Mouse (Mus musculus) brain, adult 2 months (tissue): Measurements from ENCODE around the gene Nptx1.
A peak's percentile ranks its signal among the peaks of the same experiment; 100 is the strongest.

Source experiments
- DNase-seq: peaks from one replicate; pipeline ENCODE4 v3.0.0; 2011; ENCODE audit warnings: low read depth, low spot score

Nptx1 gene

DNA sequence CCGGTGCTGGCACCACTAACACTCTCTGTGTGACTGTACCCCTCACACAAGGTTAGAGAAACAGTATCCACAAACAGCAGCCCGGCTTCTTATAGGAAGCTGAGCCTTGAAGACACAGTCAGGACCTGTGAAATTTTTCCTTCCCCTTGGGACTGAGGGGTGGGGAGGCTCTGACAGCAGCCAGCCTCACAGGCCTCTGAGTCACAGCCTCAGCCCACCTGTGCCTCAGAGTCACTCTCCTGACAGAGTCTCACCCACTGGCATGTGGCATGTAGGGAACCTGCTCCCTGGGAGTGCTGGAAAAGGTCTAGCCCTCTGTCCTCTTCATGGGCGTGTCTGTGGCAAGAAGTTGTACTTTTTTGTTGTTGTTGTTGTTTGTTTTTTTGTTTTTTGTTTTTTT is 3.9 kb upstream of the Nptx1 start:
- DNase-seq = no peak

- DNase-seq = peak; percentile 64
These were observed 3.2 kb upstream of the Nptx1 start for GRCm38 (mm10) chr11:119550546-119551335.

DNA sequence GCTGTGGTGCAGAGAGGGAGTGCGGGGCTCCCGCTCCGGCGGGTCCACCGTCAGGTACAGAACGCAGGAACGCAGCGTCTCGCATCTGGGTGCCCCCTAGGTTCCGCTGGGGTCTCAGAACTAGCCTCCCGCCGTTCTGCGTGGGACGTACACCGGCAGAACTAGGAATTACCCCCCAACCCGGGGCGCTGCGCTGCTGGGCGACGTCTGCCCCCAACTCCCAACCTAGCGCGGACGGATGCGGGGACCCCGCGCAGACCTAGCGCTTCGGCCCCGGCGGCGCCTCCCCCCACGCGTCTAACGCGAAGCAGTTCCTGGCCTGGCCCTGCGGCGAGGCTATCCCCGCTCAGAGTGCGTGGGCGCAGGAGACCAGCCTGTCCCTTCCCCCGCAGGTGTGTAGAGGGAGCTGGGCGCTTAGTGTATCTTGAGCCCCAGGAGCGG is 1.8 kb upstream of the Nptx1 start:
- DNase-seq = peak; percentile 59

DNA sequence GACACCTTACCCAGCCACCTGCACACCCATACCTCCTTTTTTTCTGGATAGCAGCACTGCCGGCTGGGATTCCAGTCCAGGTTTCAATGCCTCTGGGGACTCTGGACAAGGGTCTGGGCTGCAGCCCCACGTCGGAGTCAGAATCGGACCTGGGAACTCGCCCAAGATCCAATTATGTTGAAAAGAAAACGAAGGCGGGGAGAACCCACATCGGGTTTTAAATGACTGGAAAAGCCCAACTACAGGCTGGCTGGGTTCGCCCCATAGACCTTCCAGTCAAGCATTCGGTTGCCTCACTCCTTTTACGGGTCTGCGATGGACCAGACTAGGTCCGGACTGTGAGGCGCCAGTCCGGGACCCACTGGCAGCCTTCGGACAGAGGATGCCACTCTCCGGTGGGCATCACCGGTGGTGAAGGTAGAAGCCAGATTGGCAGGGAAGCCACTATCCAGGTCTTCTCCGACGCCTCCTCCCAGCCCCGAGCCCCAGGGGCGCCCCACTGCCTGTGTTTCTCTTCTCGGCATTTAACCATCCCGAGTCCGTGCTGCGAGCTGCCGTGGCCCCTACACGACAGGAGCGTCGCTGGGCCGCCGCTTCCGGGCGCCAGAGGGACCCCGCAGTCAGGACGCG is 1.3 kb upstream of the Nptx1 start:
- no peak for DNase-seq

DNA sequence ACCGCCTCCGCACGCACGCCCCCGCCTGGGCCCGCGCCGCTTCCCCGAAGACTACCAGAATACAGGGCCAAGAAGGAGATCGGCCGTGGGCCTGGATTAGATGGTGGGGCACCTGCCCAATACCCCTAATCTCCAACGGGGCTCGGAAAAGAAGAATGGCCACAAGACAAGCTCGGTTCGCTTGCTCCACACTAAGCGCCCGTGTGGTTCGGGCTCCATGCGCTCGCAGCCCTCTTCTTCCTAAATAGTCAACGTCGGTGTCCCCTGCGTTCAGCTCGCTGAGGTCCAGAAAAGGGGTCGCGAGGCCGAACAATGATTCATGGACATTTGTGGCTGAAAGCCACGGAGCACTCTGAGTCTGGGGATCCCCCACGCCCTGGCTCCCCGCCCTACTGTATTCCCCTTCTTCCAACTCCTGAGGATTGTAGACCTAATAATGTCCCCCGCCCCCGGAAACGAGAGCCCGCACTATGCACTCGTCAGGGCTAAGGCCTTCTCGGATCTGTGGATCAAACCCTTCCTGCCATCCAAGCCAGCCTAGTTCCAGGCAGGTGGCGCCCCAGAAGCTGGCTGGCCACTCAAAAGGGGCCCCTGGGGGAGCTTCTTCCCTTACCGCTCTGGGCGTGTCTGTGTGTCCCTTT is 518 bp upstream of the Nptx1 start:
- peak; percentile 65 for DNase-seq

DNA sequence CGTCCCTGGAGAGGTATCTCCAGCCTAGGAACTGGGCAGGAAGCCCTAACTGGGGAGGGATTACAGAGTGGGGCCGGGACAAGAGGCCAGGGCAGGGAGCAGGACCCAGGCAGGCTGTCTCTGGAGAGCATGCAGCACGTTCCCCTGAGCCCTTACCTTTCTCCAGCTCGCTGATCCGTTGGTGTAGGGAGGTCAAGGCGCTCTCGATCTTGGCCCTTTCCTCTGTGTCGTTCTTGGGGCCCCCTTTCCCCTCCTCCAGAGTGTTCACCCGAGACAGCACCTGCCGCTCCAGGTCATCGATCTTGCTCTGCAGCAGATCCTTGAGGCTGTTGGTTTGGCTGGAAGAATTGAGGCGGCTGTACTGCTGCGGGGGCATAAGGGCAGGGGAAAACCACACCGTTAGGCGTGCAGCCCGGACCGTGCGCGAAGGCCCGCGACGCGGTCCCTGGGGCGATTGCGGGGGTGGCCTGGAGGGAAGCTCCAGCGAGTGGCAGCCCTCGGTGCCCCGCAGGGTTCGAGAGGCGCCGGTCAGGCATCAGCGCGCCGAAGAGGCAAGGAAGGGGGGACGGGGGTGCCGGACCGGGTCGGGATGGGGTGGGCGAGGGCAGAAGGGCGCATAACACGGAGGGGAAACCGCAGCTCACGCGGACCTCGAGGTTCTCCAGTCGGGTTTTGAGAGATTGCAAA is 914 bp downstream of the Nptx1 start:
- peak; percentile 65 for DNase-seq

DNA sequence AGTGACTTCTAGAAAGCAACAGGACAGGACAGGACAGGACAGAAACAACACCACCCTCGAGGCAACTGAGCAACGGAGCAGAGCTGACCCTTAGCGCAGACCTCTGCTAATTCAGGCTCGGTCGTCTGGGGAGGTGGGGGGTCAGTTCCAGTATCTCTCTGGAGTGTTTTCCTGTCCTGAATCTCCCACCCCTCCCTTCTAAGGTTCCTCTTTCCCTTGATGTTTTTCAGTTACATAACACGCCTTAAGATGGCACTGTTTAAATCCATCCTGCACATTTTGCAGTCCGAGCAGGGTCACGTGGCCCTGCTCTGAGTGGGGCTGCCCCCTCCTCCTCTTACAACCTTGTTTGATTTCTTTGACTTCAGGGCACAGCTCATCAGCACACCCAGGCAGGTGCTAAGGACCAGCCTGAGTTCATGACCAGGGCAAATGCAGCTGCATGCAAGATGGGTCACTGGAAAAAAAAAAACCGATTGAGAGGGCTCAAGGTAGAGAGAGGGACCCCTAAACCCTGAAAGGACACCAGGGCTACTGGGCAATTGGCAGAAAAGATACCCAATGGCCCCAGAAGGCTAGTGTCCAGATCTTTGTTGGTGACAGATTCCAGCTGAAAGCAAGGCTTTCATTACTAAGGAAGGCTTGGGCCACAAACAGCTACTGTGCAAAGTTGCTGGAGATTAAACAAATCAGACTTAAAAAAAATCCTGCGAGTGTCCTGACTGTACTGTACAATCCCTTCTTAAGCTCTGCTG is 1.6 kb downstream of the Nptx1 start:
- DNase-seq = peak; percentile 91

DNA sequence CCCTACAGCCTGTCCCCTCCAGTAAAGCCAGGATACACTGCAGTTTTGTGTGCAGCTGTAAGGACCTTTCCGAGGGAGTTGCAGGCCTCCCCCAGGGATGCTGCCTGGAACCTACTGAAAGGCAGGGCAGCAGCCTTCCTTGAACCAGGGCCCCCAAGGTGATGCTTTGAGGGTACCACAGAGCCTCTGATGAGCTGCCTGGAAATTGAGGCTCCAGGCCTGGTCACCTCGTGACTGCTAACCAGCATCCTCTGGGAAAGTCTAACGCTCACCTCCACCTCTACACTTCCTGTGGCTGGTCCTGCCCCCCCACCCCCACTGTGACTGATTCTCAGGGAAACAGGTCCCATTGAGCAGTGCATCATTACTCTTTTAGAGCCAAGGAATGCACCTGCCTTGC is 2.3 kb downstream of the Nptx1 start:
- DNase-seq = peak; percentile 55

DNA sequence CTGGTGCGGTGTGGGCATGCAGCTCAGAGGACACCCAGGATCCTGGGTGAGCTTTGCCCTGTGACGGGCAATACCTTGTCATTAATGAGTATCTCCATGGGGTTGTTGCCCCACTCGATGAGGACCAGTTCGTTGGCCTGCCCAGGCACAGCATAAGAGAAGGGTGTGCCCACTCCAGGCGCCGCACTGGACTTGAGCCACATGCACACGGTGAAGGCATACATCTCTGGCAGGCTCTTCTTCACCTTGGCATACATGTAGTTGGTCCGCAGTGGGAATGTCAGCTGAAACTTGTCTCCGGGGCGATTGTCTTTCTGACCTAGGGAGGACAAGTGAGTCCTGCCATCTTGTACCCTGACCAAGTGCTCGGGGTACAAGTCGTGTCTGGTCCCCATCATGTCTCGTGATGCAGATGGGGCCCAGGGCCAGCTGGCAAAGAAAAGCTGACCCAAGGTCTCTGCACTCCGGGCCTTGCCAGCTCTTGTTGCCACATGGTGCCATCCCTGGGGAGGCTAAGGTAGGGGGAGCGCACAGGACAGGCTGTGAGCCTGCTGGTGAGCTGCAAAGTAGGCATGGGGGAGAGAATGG is 2.9 kb downstream of the Nptx1 start:
- DNase-seq = peak; percentile 64

DNA sequence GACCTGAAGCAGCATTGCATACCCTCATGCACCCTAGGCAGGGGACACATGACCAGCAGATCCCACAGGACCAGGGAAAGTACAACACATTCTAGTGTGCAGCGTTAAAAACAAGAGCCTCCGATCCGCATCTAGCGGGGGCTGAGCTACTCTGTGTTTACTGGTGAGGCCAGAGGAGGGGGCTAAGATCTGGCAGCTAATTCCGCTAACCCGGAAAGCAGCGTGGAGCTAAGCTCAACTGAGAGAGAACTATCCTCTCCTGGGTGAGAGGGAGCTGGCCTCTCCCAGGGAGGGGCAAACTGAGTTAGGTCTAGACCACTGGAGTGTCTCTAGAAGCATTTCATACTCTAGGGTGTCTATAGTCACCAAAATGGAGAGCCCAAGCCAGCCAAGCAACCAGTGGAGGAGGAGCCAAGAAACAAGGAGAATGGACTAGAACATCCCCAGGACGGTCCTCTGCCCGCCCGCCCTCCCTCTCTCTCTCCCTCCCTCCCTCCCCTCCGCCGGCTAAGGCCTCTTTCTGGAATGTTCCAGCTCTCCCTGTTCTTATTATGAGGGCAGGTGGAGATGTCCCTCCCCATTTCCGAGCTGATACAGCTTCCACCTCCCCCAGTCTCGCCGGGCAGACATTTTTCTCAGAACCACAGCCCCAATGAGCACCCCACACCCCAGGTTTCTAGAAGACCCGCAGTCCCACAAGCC is 3.6 kb downstream of the Nptx1 start:
- DNase-seq = peak; percentile 54

DNA sequence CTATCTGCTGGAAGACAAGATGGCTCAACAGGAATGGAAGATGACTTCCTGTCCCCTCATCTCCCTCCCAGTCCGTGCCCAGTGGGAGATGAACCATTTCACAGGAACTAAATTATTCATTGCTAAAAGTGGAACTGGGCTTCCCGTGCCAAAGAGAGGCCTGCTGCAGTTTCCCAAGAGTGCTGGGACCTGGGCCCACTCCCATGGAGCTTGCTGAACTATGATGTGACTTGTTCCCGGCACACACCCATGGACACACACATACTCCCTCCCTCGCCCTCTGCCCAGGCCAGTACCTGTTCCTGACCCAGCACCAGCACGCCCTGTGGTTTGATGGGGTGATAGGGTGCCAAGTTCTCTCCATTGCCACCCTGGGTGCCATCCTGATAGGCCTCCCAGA is 4.7 kb downstream of the Nptx1 start:
- peak; percentile 75 for DNase-seq

DNA sequence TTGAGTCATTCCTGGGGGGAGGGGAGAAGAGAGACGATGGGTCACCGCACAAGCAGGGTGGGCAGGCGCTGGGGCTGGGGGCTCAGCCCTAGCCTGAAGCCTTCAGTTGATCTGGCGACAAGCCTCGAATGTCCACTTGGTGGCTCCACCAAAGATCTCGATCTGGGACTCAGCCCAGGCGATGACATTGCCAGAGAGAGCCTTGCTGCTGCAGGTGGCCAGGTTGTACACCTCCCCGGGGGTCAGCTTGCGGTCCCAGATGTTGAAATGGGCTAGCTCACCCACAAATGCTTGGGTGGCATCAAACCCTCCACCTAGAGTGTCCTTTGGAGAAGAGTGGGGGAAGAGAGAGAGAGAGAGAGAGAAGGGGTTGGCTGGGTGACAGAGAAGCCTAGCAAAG is 5.2 kb downstream of the Nptx1 start:
- peak; percentile 60 for DNase-seq

DNA sequence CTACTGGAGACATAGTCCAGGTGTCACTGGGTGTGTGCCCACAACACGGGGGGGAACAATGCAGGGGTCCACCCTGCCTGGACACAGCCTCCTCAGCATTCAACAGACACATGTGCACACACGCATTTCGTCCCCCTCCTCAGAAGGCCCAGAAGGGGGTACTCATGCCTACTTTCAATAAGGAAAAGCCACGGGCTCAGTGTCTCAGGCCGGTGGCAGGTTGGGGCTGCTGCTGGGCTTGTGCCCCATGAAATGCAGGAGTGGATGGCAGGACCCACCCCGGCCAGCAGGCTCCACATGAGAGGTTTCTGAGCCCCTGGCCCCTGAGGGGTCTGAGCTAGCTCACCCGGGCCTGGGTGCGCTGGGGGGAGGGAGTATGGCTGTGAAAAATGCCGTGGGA is 6.5 kb downstream of the Nptx1 start:
- no peak for DNase-seq

GRCm38 (mm10) chr11:119540560-119540959 is 7.0 kb downstream of the Nptx1 start:
- no peak for DNase-seq

DNA sequence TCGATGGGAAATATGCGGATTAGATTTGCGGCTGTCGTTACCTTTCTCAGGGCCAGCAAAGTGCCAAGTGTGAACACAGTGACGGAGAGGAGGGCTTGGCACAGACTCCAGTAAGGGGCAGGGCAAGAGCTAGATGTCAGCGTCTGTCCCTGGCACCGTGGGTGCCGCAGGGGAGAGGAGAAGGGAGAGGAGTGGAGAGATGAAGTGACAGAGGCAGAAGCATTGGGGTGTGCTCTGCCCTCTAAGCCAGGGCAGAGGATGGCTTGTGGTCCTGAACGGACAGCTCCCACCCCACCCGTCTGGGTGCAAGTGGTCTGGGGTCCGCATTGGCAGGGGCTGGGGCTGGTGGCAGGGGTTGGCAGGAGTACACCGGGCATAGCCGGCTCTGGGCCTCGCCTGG is 7.6 kb downstream of the Nptx1 start:
- peak; percentile 77 for DNase-seq

DNA sequence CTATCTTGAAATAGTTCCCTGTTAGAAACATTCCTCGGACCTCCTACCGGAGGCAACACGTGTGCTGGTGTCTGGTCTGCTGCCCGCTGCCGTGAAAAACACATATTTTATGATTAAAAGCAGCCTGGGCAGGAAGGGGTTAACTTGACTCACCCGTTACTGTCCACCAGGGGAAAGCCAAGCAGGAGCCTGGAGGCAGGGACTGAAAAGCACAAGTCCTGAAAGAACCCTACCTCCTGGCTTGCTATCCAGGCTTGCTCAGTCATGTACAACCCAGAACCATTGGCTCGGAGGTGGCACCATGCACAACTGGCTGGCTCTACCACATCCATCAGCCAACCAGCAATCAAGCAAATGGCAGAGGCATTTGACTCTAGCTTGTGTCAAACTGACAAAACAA is 13.8 kb downstream of the Nptx1 start:
- no peak for DNase-seq

DNA sequence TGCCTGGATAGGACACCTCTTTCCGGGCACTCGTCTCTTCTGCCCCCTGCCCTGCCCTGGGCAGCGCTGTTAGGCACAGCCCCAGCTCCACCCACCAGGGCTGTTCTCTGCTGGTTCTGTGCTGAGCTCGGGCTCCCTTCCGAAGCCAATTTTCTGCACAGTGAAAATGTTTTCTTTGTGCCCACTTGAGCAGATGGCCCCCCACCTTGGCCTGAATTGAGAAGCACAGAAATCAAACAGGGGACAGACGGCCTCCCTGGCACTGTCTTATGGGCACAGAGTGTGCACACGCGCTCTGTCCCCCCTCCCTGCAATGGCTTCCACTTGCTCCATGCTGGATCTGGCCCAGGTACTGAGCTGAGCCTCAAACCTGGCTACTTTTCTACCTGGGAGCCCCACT is 15.1 kb downstream of the Nptx1 start:
- peak; percentile 95 for DNase-seq

DNA sequence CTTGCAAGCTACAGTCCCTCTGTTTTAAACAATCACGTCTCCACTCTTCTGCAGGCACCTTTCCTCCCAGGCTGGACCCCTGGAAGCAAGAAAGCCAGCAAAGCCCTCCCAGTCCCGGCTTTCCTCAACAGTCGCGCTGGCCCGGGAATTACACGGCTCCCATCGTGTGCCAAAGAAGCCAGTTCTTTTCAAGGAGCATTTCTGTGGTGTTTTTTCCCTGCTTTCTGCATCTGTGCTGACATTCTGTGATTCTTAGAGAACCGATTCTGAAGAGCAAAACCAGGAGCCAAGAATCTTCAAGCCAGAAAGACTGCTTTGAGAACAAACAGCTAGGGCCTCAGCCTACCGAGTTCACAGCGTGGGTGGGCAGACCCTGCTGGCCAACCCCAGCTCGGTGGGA is 18.6 kb downstream of the Nptx1 start:
- peak; percentile 63 for DNase-seq

- DNase-seq = peak; percentile 62
These were observed 21.2 kb downstream of the Nptx1 start for GRCm38 (mm10) chr11:119526068-119526966.
